Mouse (Mus musculus) heart, embryonic 15.5 days (tissue): ENCODE data around the gene Samd11. TPM values are rescaled to one million over a fixed set of nuclear protein-coding genes. Genes with fewer than 3 reads are reported as not detected.
A peak's percentile ranks its signal among the peaks of the same experiment; 100 is the strongest.

Source experiments
- ATAC-seq: fragments of 200-750 bp; cut with Nextera tagmentation; replicated peaks from 2 replicates; pipeline ENCODE4 v1.8.0; 2017; ENCODE audit warnings: low read depth, moderate TSS enrichment; ENCODE audit not compliant: insufficient number of reproducible peaks, insufficient read depth, low FRiP score
- H3K27ac ChIP-seq: fragments of 300-500 bp; sonication (generic); 2 replicates; pipeline ENCODE4 v1.5.1; 2015; ENCODE audit warnings: mild to moderate bottlenecking, inconsistent platforms
- H3K27me3 ChIP-seq: fragments of 300-500 bp; sonication (generic); 2 replicates; pipeline ENCODE4 v1.6.1; 2015; ENCODE audit warnings: inconsistent platforms
- H3K36me3 ChIP-seq: fragments of 300-500 bp; sonication (generic); 2 replicates; pipeline ENCODE4 v1.6.1; 2015; ENCODE audit warnings: mild to moderate bottlenecking, inconsistent platforms
- H3K4me1 ChIP-seq: fragments of 300-500 bp; sonication (generic); replicated peaks from 2 replicates; pipeline ENCODE4 v1.6.1; 2015; ENCODE audit warnings: inconsistent platforms
- H3K4me2 ChIP-seq: fragments of 300-500 bp; sonication (generic); 2 replicates; pipeline ENCODE4 v1.6.1; 2015; ENCODE audit warnings: inconsistent platforms, mild to moderate bottlenecking, moderate library complexity
- H3K4me3 ChIP-seq: fragments of 300-500 bp; sonication (generic); 2 replicates; pipeline ENCODE4 v1.5.1; 2015; ENCODE audit warnings: mild to moderate bottlenecking, inconsistent platforms
- H3K9ac ChIP-seq: fragments of 300-500 bp; sonication (generic); 2 replicates; pipeline ENCODE4 v1.6.1; 2015; ENCODE audit warnings: mild to moderate bottlenecking, inconsistent platforms
- H3K9me3 ChIP-seq: fragments of 300-500 bp; sonication (generic); replicated peaks from 2 replicates; pipeline ENCODE4 v1.6.1; 2016; ENCODE audit warnings: inconsistent platforms
- WGBS: fragments of 180-500 bp; shearing (Covaris S2); methylation state at CpG from one replicate; pipeline ENCODE4 v1.1.7; 2015; ENCODE audit warnings: mixed read lengths; 5-methylcytosine and 5-hydroxymethylcytosine counted together
- polyA plus RNA-seq: library from polyadenylated mRNA; unstranded; fragments of >200 nt; fragmentation: Nextera tagmentation; extraction: Ambion mirVana; gene quantifications from 2 replicates; pipeline ENCODE4 v1.2.1, GENCODE M21; 2015

The Samd11 gene
- polyA plus RNA-seq, 1 experiment from 2014 or later = 0.31 TPM

DNA sequence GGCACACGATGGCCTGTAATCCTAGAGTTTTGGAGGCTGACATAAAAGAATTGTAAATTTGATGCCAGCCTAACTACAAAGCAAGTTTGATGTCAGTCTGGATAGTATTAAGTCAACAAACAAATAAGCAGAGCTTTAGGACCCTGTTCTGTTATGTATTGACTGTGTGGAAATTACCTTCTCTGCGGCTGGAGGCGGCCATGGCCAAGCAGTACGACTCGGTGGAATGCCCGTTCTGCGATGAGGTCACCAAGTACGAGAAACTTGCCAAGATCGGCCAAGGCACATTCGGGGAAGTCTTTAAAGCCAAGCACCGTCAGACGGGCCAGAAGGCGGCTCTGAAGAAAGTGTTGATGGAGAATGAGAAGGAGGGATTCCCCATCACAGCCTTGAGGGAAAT, 42.3 kb downstream of the Samd11 start:
- Histone ChIP-seq H3K27ac (no peak overlapping the region), H3K36me3 (no peaks in the 10 kb centered on the region), H3K27me3 (no peaks in the 10 kb centered on the region), H3K4me3 (no peak overlapping the region), H3K4me1 (peaks cover 24% of the 10 kb centered on the region), H3K9ac (no peak overlapping the region), H3K4me2 (no peak overlapping the region), H3K9me3 (no peaks in the 10 kb centered on the region)
- WGBS = 91% methylated on average over 13 of the region's 13 CpGs
- ATAC-seq = no peak

DNA sequence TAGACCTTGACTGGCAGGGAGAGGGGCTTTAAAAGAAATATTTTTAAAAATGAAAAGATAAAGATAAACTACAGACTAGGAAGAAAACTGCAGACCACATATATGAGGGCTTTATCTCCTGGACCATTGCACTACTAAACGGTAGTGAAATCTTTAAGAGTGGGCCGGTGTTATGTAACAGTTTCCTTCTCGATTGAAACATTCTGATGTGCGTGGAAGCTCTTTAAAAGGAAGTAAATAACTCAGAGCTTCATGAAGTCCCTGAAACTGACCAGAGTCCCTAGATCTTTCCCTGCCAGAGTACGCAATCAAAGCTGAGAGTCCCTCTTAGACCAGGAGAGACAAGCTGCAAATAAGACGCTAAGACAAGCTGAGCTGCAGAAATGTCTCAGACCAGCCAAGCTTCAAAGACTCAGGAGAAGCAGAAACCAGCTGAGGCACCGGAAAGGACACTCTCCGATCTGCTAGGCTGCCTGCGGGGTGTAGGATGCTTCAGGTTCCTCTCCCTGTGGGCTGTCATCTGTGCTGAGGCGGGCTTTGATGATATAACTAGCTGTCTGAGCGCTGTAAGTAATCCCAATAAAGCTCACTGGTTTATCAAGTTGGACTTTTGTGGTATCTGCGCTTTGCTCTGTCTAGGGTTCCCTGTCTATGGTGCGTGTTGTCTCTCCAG, 45.4 kb downstream of the Samd11 start:
- 64% methylated on average over 13 of the region's 13 CpGs for WGBS
- no peak for ATAC-seq
- Histone ChIP-seq H3K4me1 (peaks cover 2% of the 10 kb centered on the region; the same call in 1 of the 2 replicates), H3K36me3 (no peaks in the 10 kb centered on the region), H3K9ac (no peak overlapping the region), H3K4me2 (no peak overlapping the region), H3K27ac (no peak overlapping the region), H3K4me3 (no peak overlapping the region), H3K27me3 (no peaks in the 10 kb centered on the region), H3K9me3 (no peaks in the 10 kb centered on the region)

GRCm38 (mm10) chr4:156208872-156209271, 46.6 kb downstream of the Samd11 start:
- Histone ChIP-seq H3K4me2 (no peak overlapping the region), H3K9me3 (no peaks in the 10 kb centered on the region), H3K9ac (no peak overlapping the region), H3K36me3 (no peaks in the 10 kb centered on the region), H3K27ac (no peak overlapping the region), H3K4me1 (peaks cover 5% of the 10 kb centered on the region), H3K27me3 (no peaks in the 10 kb centered on the region), H3K4me3 (no peak overlapping the region)
- no peak for ATAC-seq
- 91% methylated on average over 4 of the region's 4 CpGs for WGBS

- WGBS = under 1% methylated on average over 49 of the region's 49 CpGs
- H3K27ac ChIP-seq = peak overlapping the region; percentile 82
- H3K9ac ChIP-seq = peak overlapping the region; percentile 78
- peak overlapping the region; percentile 97 for H3K4me2 ChIP-seq
- H3K9me3 ChIP-seq = no peaks in the 10 kb centered on the region
- no peaks in the 10 kb centered on the region for H3K27me3 ChIP-seq
- peak overlapping the region; percentile 69 for H3K4me3 ChIP-seq
- no peaks in the 10 kb centered on the region for H3K36me3 ChIP-seq
- peaks cover 18% of the 10 kb centered on the region for H3K4me1 ChIP-seq
- peak; percentile 40 for ATAC-seq
Observed at GRCm38 (mm10) chr4:156203413-156204131, 51.9 kb downstream of the Samd11 start.

- peak; percentile 86 for ATAC-seq
- peak within 1 kb of the TSS; percentile 69 for H3K4me3 ChIP-seq
- peak within 1 kb of the TSS; percentile 78 for H3K9ac ChIP-seq
- no peaks in the 10 kb centered on the region for H3K9me3 ChIP-seq
- no peaks in the 10 kb centered on the region for H3K27me3 ChIP-seq
- peak within 1 kb of the TSS; percentile 97 for H3K4me2 ChIP-seq
- WGBS = under 1% methylated on average over 38 of the region's 39 CpGs
- peaks cover 18% of the 10 kb centered on the region for H3K4me1 ChIP-seq
- no peaks in the 10 kb centered on the region for H3K36me3 ChIP-seq
- peak within 1 kb of the TSS; percentile 82 for H3K27ac ChIP-seq
Observed at GRCm38 (mm10) chr4:156203001-156203412, 52.5 kb downstream of the Samd11 start, which contains the start of gene AW011738. Gene AW011738, plus strand, starts transcription at chr4:156203304.

- H3K36me3 ChIP-seq = no peaks in the 10 kb centered on the region
- WGBS = 13% methylated on average over 12 of the region's 12 CpGs
- H3K4me2 ChIP-seq = peak overlapping the region; percentile 97
- ATAC-seq = no peak
- H3K27me3 ChIP-seq = no peaks in the 10 kb centered on the region
- peak overlapping the region; percentile 78 for H3K9ac ChIP-seq
- H3K27ac ChIP-seq = peak overlapping the region; percentile 79
- peaks cover 18% of the 10 kb centered on the region for H3K4me1 ChIP-seq
- no peaks in the 10 kb centered on the region for H3K9me3 ChIP-seq
- H3K4me3 ChIP-seq = peak overlapping the region; percentile 69
Observed at GRCm38 (mm10) chr4:156202462-156202893, 53.0 kb downstream of the Samd11 start.

DNA sequence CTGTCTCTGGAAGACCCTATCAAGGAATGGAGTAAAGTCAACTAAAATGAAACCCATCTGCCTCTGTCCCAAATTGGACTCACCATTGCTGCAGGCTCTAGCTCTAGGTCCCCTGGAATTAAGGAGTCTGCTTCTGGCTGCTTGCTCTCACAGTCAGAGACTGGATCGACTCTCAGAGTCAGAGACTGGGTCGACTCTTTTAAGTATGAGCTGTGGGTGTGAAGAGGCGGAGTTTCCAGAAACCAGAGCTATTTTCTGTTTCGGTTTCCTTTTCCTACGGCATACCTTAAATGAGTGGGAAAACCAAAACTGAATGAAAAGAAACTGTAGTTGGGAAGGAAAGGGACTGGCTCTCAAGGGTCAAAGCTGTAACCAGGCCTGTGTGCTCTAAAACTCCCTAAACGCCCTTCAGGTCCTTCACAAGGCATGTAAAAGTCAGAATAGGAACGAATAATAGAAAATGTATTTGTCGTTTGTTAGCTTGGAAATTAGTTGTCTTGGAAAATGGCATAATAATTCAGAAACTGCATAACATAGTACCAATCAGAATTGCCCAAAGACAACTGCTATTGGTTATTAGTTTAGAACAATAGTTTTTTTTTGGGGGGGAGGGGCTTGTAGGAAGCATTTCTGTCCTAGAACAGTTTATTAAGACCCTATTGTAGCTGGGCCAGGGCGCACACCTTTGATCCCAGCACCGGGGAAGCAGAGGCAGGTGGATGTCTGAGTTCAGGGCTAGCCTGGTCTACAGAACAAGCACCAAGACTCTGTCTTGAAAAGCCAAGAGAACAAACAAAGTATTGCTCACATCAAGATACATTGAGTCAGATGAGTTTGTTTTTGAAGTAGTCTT, 54.6 kb downstream of the Samd11 start, which contains the start of gene Isg15:
Gene Isg15, minus strand, starts transcription at position 196 of the 853 bp plus-strand sequence.
- WGBS = 53% methylated on average over 10 of the region's 10 CpGs
- 0 out of 2 replicates have a peak within 1 kb of the TSS, but pooled peaks have one; percentile 1 for H3K4me3 ChIP-seq
- no peaks in the 10 kb centered on the region for H3K36me3 ChIP-seq
- peak within 1 kb of the TSS; percentile 15; the same call in 1 of the 2 replicates for H3K27ac ChIP-seq
- no peak within 1 kb of the TSS for H3K9ac ChIP-seq
- ATAC-seq = no peak
- no peaks in the 10 kb centered on the region for H3K9me3 ChIP-seq
- H3K4me2 ChIP-seq = peak within 1 kb of the TSS; percentile 19; the same call in 1 of the 2 replicates
- H3K27me3 ChIP-seq = no peaks in the 10 kb centered on the region
- peaks cover 25% of the 10 kb centered on the region for H3K4me1 ChIP-seq

GRCm38 (mm10) chr4:156197829-156198205, 57.6 kb downstream of the Samd11 start:
- peak overlapping the region; percentile 72 for H3K4me2 ChIP-seq
- H3K36me3 ChIP-seq = 0 out of 2 replicates have a peak, but pooled peaks cover 3% of the 10 kb centered on the region
- peak overlapping the region; percentile 67 for H3K9ac ChIP-seq
- peak overlapping the region; percentile 79 for H3K4me3 ChIP-seq
- under 1% methylated on average over 26 of the region's 26 CpGs for WGBS
- peak overlapping the region; percentile 95 for H3K27ac ChIP-seq
- H3K9me3 ChIP-seq = no peaks in the 10 kb centered on the region
- no peaks in the 10 kb centered on the region for H3K27me3 ChIP-seq
- peak; percentile 90 for ATAC-seq
- peaks cover 43% of the 10 kb centered on the region for H3K4me1 ChIP-seq

GRCm38 (mm10) chr4:156197131-156197828, 58.2 kb downstream of the Samd11 start, which contains the start of gene Agrn:
Gene Agrn, minus strand, starts transcription at chr4:156197488.
- peak; percentile 85 for ATAC-seq
- no peaks in the 10 kb centered on the region for H3K27me3 ChIP-seq
- no peaks in the 10 kb centered on the region for H3K9me3 ChIP-seq
- peak within 1 kb of the TSS; percentile 97 for H3K4me2 ChIP-seq
- H3K4me3 ChIP-seq = peak within 1 kb of the TSS; percentile 79
- peak within 1 kb of the TSS; percentile 95 for H3K27ac ChIP-seq
- 1% methylated on average over 36 of the region's 88 CpGs for WGBS
- H3K9ac ChIP-seq = peak within 1 kb of the TSS; percentile 88
- H3K36me3 ChIP-seq = 0 out of 2 replicates have a peak, but pooled peaks cover 6% of the 10 kb centered on the region
- H3K4me1 ChIP-seq = peaks cover 43% of the 10 kb centered on the region
